Mouse (Mus musculus) megakaryocyte-erythroid progenitor cell, adult 5-6 weeks (primary cell): ENCODE data around the gene Mrpl9. TPM values are rescaled to one million over a fixed set of nuclear protein-coding genes. Genes with fewer than 3 reads are reported as not detected.

Source experiments
- ATAC-seq: replicated peaks from 2 replicates; pipeline ENCODE4 v1.8.0; 2016; ENCODE audit warnings: mild to moderate bottlenecking, inconsistent platforms; ENCODE audit not compliant: severe bottlenecking, poor library complexity, low FRiP score, low TSS enrichment
- total RNA-seq, 2 experiments: library from RNA; stranded (forward) in 1 of 2; stranded (reverse) in 1 of 2; fragments of 200-1000, 215-1000 nt in 1 of 2; fragments of >200 nt in 1 of 2; fragmentation: Nextera tagmentation in 1 of 2; gene quantifications; 2 replicates each; pipeline ENCODE4 v1.2.3; 2014 to 2017

Gene Mrpl9
- total RNA-seq, 2 experiments from 2014 or later: 62.5 to 92.4 TPM

GRCm38 (mm10) chr3:94487581-94487980 is 44.5 kb downstream of the Mrpl9 start:
- ATAC-seq: no peak

GRCm38 (mm10) chr3:94497162-94497561 is 54.0 kb downstream of the Mrpl9 start:
- ATAC-seq: no peak

Other genes starting within 250 kb of the Mrpl9 start
- not detected in 2 replicates for gene Gm5286, start 246.6 kb upstream of the Mrpl9 start, total RNA-seq (2014; fragmentation: Nextera tagmentation)
- gene Gm5286, start 246.6 kb upstream of the Mrpl9 start, total RNA-seq (2017): not detected in 2 replicates
- not detected in 2 replicates for gene Gm4778, start 179.3 kb upstream of the Mrpl9 start, total RNA-seq (2014; fragmentation: Nextera tagmentation)
- not detected in 2 replicates for gene Gm4778, start 179.3 kb upstream of the Mrpl9 start, total RNA-seq (2017)
- 2.9 and 4.3 TPM in 2 replicates for gene Them4, start 133.2 kb upstream of the Mrpl9 start, total RNA-seq (2014; fragmentation: Nextera tagmentation)
- gene Them4, start 133.2 kb upstream of the Mrpl9 start, total RNA-seq (2017): 0.38 and 4.8 TPM in 2 replicates
- gene Them5, start 101.2 kb upstream of the Mrpl9 start, total RNA-seq (2014; fragmentation: Nextera tagmentation): not detected in 2 replicates
- not detected in 2 replicates for gene Them5, start 101.2 kb upstream of the Mrpl9 start, total RNA-seq (2017)
- gene C2cd4d, start 80.9 kb upstream of the Mrpl9 start, total RNA-seq (2014; fragmentation: Nextera tagmentation): not detected in 2 replicates
- gene C2cd4d, start 80.9 kb upstream of the Mrpl9 start, total RNA-seq (2017): not detected in 2 replicates
- gene Rorc, start 70.5 kb upstream of the Mrpl9 start, total RNA-seq (2014; fragmentation: Nextera tagmentation): 4.6 TPM in 1 of 2 replicates, not detected in the other
- gene Rorc, start 70.5 kb upstream of the Mrpl9 start, total RNA-seq (2017): 0.15 TPM in 1 of 2 replicates, not detected in the other
- gene Lingo4, start 44.8 kb upstream of the Mrpl9 start, total RNA-seq (2014; fragmentation: Nextera tagmentation): 1.0 TPM in 1 of 2 replicates, not detected in the other
- 0.28 TPM in 1 of 2 replicates, not detected in the other for gene Lingo4, start 44.8 kb upstream of the Mrpl9 start, total RNA-seq (2017)
- gene Tdrkh, start 30.0 kb upstream of the Mrpl9 start, total RNA-seq (2014; fragmentation: Nextera tagmentation): 2.3 and 12.0 TPM in 2 replicates
- gene Tdrkh, start 30.0 kb upstream of the Mrpl9 start, total RNA-seq (2017): 4.7 and 6.8 TPM in 2 replicates
- gene Oaz3, start 597 bp downstream of the Mrpl9 start, total RNA-seq (2014; fragmentation: Nextera tagmentation): not detected in 2 replicates
- gene Oaz3, start 597 bp downstream of the Mrpl9 start, total RNA-seq (2017): not detected in 2 replicates
- not detected in 2 replicates for gene Celf3, start 35.0 kb downstream of the Mrpl9 start, total RNA-seq (2014; fragmentation: Nextera tagmentation)
- not detected in 2 replicates for gene Celf3, start 35.0 kb downstream of the Mrpl9 start, total RNA-seq (2017)
- gene Riiad1, start 37.0 kb downstream of the Mrpl9 start, total RNA-seq (2014; fragmentation: Nextera tagmentation): 3.9 TPM in 1 of 2 replicates, not detected in the other
- gene Riiad1, start 37.0 kb downstream of the Mrpl9 start, total RNA-seq (2017): not detected in 2 replicates
- gene Snx27, start 139.4 kb downstream of the Mrpl9 start, total RNA-seq (2014; fragmentation: Nextera tagmentation): 24.2 and 45.2 TPM in 2 replicates
- gene Snx27, start 139.4 kb downstream of the Mrpl9 start, total RNA-seq (2017): 30.2 and 30.5 TPM in 2 replicates
- gene Gm10972, start 199.8 kb downstream of the Mrpl9 start, total RNA-seq (2014; fragmentation: Nextera tagmentation): not detected in 2 replicates
- gene Gm10972, start 199.8 kb downstream of the Mrpl9 start, total RNA-seq (2017): not detected in 2 replicates
- 6.6 and 6.7 TPM in 2 replicates for gene Tuft1, start 215.6 kb downstream of the Mrpl9 start, total RNA-seq (2014; fragmentation: Nextera tagmentation)
- gene Tuft1, start 215.6 kb downstream of the Mrpl9 start, total RNA-seq (2017): 7.4 and 10.4 TPM in 2 replicates